ENCODE assay signal across 8 mouse cellular contexts in the genomic region with DNA sequence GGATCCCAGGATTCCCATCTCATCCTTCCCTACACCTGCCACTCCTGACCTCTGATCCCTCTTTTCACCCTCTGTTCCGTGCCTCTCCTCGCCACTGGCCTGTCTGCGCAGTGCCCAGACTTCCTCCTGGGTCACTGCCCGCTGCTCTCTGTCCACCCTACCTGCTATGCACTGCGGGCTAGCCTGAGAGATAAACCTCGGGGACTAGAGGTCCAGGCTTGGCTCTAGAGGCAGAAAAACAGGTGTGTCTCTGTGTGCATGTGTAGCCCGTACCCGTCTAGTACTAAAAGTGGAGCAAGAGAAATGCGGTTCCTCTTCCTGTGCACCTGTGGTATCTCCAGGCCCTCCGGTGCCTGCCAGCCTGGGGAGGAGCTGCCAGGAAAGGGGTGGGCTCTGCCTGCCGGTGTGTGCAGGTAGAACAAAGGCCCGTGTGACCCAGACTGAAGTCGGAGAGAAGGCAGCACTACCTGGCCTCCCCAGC. TPM values are rescaled to one million over a fixed set of nuclear protein-coding genes. Genes with fewer than 3 reads are reported as not detected.
A peak's percentile ranks its signal among the peaks of the same experiment; 100 is the strongest.
DNase-seq lines count a peak whose midpoint lies in the region; ATAC-seq lines count a peak whose summit lies in the region.

No protein-coding gene starts in this region.

- peaks cover 8% of the 10 kb centered on the region; the same call in 1 of the 2 replicates for H3K27me3 ChIP-seq in heart, embryonic 10.5 days (ENCODE audit: insufficient read depth, poor library complexity, severe bottlenecking)
- no peaks in the 10 kb centered on the region for H3K27me3 ChIP-seq in forebrain, embryonic 15.5 days
- H3K27me3 ChIP-seq in kidney, embryonic 16.5 days (ENCODE audit: insufficient read depth, low read length), result no peaks in the 10 kb centered on the region

- 4% methylated on average over 13 of the region's 13 CpGs for WGBS in heart, embryonic 10.5 days
- WGBS in forebrain, embryonic 15.5 days, result 2% methylated on average over 13 of the region's 13 CpGs
- WGBS in kidney, embryonic 16.5 days, result 1% methylated on average over 13 of the region's 13 CpGs

- ATAC-seq in activated CD4-positive, CD25-positive, alpha-beta regulatory T cell, adult 4 months, result peak; percentile 26
- ATAC-seq in forebrain, embryonic 15.5 days (replicated peaks), result no peak
- ATAC-seq in kidney, embryonic 16.5 days (ENCODE audit: low FRiP score, low TSS enrichment), result no peak
- ATAC-seq in megakaryocyte, adult 5-6 weeks (ENCODE audit: poor library complexity, severe bottlenecking), result 0 out of 2 replicates have a peak, but pooled peaks have one; percentile 7

- H3K27ac ChIP-seq in heart, embryonic 10.5 days, result peak overlapping the region; percentile 90
- H3K27ac ChIP-seq in forebrain, embryonic 15.5 days (replicated peaks), result no peak overlapping the region
- peak overlapping the region; percentile 85 for H3K27ac ChIP-seq in kidney, embryonic 16.5 days (ENCODE audit: low read length)

- no peaks in the 10 kb centered on the region for H3K9me3 ChIP-seq in heart, embryonic 10.5 days
- H3K9me3 ChIP-seq in forebrain, embryonic 15.5 days, result no peaks in the 10 kb centered on the region
- no peaks in the 10 kb centered on the region for H3K9me3 ChIP-seq in kidney, embryonic 16.5 days (ENCODE audit: low read length)

- H3K4me3 ChIP-seq in heart, embryonic 10.5 days, result peak overlapping the region; percentile 85
- H3K4me3 ChIP-seq in forebrain, embryonic 15.5 days, result peak overlapping the region; percentile 82
- peak overlapping the region; percentile 83 for H3K4me3 ChIP-seq in kidney, embryonic 16.5 days (ENCODE audit: low read length)

- peak overlapping the region; percentile 82 for H3K4me2 ChIP-seq in forebrain, embryonic 15.5 days (replicated peaks)
- peak overlapping the region; percentile 93 for H3K4me2 ChIP-seq in kidney, embryonic 16.5 days (replicated peaks; ENCODE audit: low read depth, low read length)

- H3K4me1 ChIP-seq in heart, embryonic 10.5 days, result peaks cover 80% of the 10 kb centered on the region
- peaks cover 62% of the 10 kb centered on the region for H3K4me1 ChIP-seq in forebrain, embryonic 15.5 days
- peaks cover 80% of the 10 kb centered on the region for H3K4me1 ChIP-seq in kidney, embryonic 16.5 days (ENCODE audit: insufficient read depth, low read length)

- H3K9ac ChIP-seq in forebrain, embryonic 15.5 days (replicated peaks), result peak overlapping the region; percentile 71
- H3K9ac ChIP-seq in kidney, embryonic 16.5 days (replicated peaks; ENCODE audit: low read length), result peak overlapping the region; percentile 83

- H3K36me3 ChIP-seq in heart, embryonic 10.5 days, result peaks cover 19% of the 10 kb centered on the region
- H3K36me3 ChIP-seq in forebrain, embryonic 15.5 days, result no peaks in the 10 kb centered on the region
- H3K36me3 ChIP-seq in kidney, embryonic 16.5 days (ENCODE audit: insufficient read depth, low read length), result peaks cover 3% of the 10 kb centered on the region; the same call in 1 of the 2 replicates

- peak; percentile 75 for DNase-seq in heart, embryonic 10.5 days (ENCODE audit: low spot score)
- DNase-seq in heart, adult 9 months (ENCODE audit: low spot score in 2 of 2), result no peak
- peak; percentile 71 to 80 for DNase-seq in thymus, adult 18-20 months
- DNase-seq in retina, embryonic 14.5 days (ENCODE audit: low spot score), result no peak

RNA-seq across cellular contexts. Expression of a gene that starts 1.1 kb away (rescaled TPM):
- 3.5 and 5.7 TPM in 2 replicates for polyA plus RNA-seq in heart, embryonic 10.5 days (2016; fragmentation: Nextera tagmentation; extraction: Ambion mirVana)
- 1 to 10 TPM; 2.8 to 3.8 TPM for polyA plus RNA-seq in activated CD4-positive, CD25-positive, alpha-beta regulatory T cell, adult 4 months (2017; shearing (Covaris generic))
- polyA plus RNA-seq in forebrain, embryonic 15.5 days (2015; fragmentation: Nextera tagmentation; extraction: Ambion mirVana), result 9.7 and 16.5 TPM in 2 replicates
- 8.0 and 8.5 TPM in 2 replicates for polyA plus RNA-seq in kidney, embryonic 16.5 days (2015; fragmentation: Nextera tagmentation; extraction: Ambion mirVana)
- 28.7 and 30.0 TPM in 2 replicates for total RNA-seq in megakaryocyte, adult 5-6 weeks (2015)
- 16.0 and 17.0 TPM in 2 replicates for total RNA-seq in megakaryocyte, adult 5-6 weeks (2017)

Comparison
In these comparisons a context has a peak if more than half of its experiments do, and no peak if none do; other contexts are left out.
1. DNase-seq: peak in heart, embryonic 10.5 days (single experiment) and thymus, adult 18-20 months (2 of 2); none in heart, adult 9 months (0 of 2) and retina, embryonic 14.5 days (single experiment).
2. ATAC-seq: peak in activated CD4-positive, CD25-positive, alpha-beta regulatory T cell, adult 4 months (single experiment) and megakaryocyte, adult 5-6 weeks (single experiment); none in forebrain, embryonic 15.5 days (single experiment) and kidney, embryonic 16.5 days (single experiment).
3. Peak in every context shown above with its lines, with median percentiles within 50 percentile points of each other: H3K4me3 ChIP-seq.